Mouse (Mus musculus) adrenal gland, adult 2 months (tissue): ENCODE results near the gene D430019H16Rik. TPM values are rescaled to one million over a fixed set of nuclear protein-coding genes. Genes with fewer than 3 reads are reported as not detected.

Source experiments
- DNase-seq: peaks from one replicate; pipeline ENCODE4 v3.0.0; 2021
- polyA plus RNA-seq: library from polyadenylated mRNA; depleted of rRNA; stranded (reverse); fragments of >200 nt; gene quantifications from 2 replicates; pipeline ENCODE4 v1.2.3, GENCODE M21; 2012
- total RNA-seq, 2 experiments: library from RNA; stranded (reverse); gene quantifications; 2 replicates each; pipeline ENCODE4 v1.2.3; 2021

Gene D430019H16Rik
- total and polyA plus RNA-seq, 3 experiments, result 3.6 to 5.6 (median 3.8) TPM

- no peak for DNase-seq
Observed at GRCm38 (mm10) chr12:105490227-105490626, 36.6 kb downstream of the D430019H16Rik start.

GRCm38 (mm10) chr12:105490794-105491193 is 37.1 kb downstream of the D430019H16Rik start:
- no peak for DNase-seq

GRCm38 (mm10) chr12:105494796-105495195 is 41.1 kb downstream of the D430019H16Rik start:
- DNase-seq, result no peak

GRCm38 (mm10) chr12:105497894-105498293 is 44.2 kb downstream of the D430019H16Rik start:
- DNase-seq, result peak; percentile 80

- no peak for DNase-seq
Observed at GRCm38 (mm10) chr12:105498423-105498822, 44.8 kb downstream of the D430019H16Rik start.

- DNase-seq, result no peak
Observed at GRCm38 (mm10) chr12:105498842-105499241, 45.2 kb downstream of the D430019H16Rik start.

- DNase-seq, result no peak
Observed at GRCm38 (mm10) chr12:105500940-105501339, 47.3 kb downstream of the D430019H16Rik start.

- no peak for DNase-seq
Observed at GRCm38 (mm10) chr12:105504736-105505135, 51.1 kb downstream of the D430019H16Rik start.

GRCm38 (mm10) chr12:105511109-105511508 is 57.5 kb downstream of the D430019H16Rik start:
- no peak for DNase-seq

- no peak for DNase-seq
Observed at GRCm38 (mm10) chr12:105511671-105512502, 58.2 kb downstream of the D430019H16Rik start.

- DNase-seq, result no peak
Observed at GRCm38 (mm10) chr12:105514111-105514510, 60.5 kb downstream of the D430019H16Rik start.

- peak; percentile 78 for DNase-seq
Observed at GRCm38 (mm10) chr12:105517026-105517675, 63.5 kb downstream of the D430019H16Rik start.

- no peak for DNase-seq
Observed at GRCm38 (mm10) chr12:105519851-105520250, 66.2 kb downstream of the D430019H16Rik start.

GRCm38 (mm10) chr12:105521170-105521762 is 67.6 kb downstream of the D430019H16Rik start:
- no peak for DNase-seq

- no peak for DNase-seq
Observed at GRCm38 (mm10) chr12:105523737-105524136, 70.1 kb downstream of the D430019H16Rik start.

GRCm38 (mm10) chr12:105526186-105526585 is 72.5 kb downstream of the D430019H16Rik start:
- no peak for DNase-seq

- DNase-seq, result peak; percentile 49
Observed at GRCm38 (mm10) chr12:105526829-105527228, 73.2 kb downstream of the D430019H16Rik start.

GRCm38 (mm10) chr12:105529545-105529944 is 75.9 kb downstream of the D430019H16Rik start:
- no peak for DNase-seq

- DNase-seq, result no peak
Observed at GRCm38 (mm10) chr12:105531724-105532371, 78.2 kb downstream of the D430019H16Rik start.

GRCm38 (mm10) chr12:105534842-105535241 is 81.2 kb downstream of the D430019H16Rik start:
- no peak for DNase-seq

GRCm38 (mm10) chr12:105535968-105536760 is 82.5 kb downstream of the D430019H16Rik start:
- no peak for DNase-seq
